ENCODE assay signal across 7 mouse cellular contexts in genomic region chr4:129048501-129049305, GRCm38 (mm10). TPM values are rescaled to one million over a fixed set of nuclear protein-coding genes. Genes with fewer than 3 reads are reported as not detected.
DNase-seq lines count a peak whose midpoint lies in the region; ATAC-seq lines count a peak whose summit lies in the region.

No protein-coding gene starts in this region.

- no peaks in the 10 kb centered on the region for H3K36me3 ChIP-seq in hindbrain, embryonic 12.5 days
- no peaks in the 10 kb centered on the region for H3K36me3 ChIP-seq in macrophage (ENCODE audit: inconsistent target)

- H3K4me1 ChIP-seq in hindbrain, embryonic 12.5 days: peaks cover 18% of the 10 kb centered on the region

- peak; percentile 17 for ATAC-seq in activated CD4-positive, CD25-positive, alpha-beta regulatory T cell, adult 4 months
- ATAC-seq in frontal cortex, adult (ENCODE audit: low TSS enrichment): peak; percentile 50
- ATAC-seq in hindbrain, embryonic 12.5 days (ENCODE audit: low FRiP score): peak; percentile 94

- H3K4me2 ChIP-seq in hindbrain, embryonic 12.5 days (replicated peaks): peak overlapping the region; percentile 92

- H3K4me3 ChIP-seq in hindbrain, embryonic 12.5 days: peak overlapping the region; percentile 47
- H3K4me3 ChIP-seq in macrophage (ENCODE audit: inconsistent target): peak overlapping the region; percentile 33

- no peaks in the 10 kb centered on the region for H3K9me3 ChIP-seq in hindbrain, embryonic 12.5 days (replicated peaks)

- peaks cover 41% of the 10 kb centered on the region for H3K27me3 ChIP-seq in hindbrain, embryonic 12.5 days

- peak overlapping the region; percentile 75 for H3K9ac ChIP-seq in hindbrain, embryonic 12.5 days

- H3K79me2 ChIP-seq in macrophage (ENCODE audit: inconsistent target): no peaks in the 10 kb centered on the region

- whole genome bisulfite sequencing in hindbrain, embryonic 12.5 days: under 1% methylated on average over 40 of the region's 52 CpGs
- 4% methylated on average over 52 of the region's 52 CpGs for WGBS in macrophage (ENCODE audit: missing documents)

- H3K27ac ChIP-seq in hindbrain, embryonic 12.5 days: peak overlapping the region; percentile 96
- no peak overlapping the region for H3K27ac ChIP-seq in macrophage

- peak; percentile 88 to 90 for DNase-seq in cerebellum, adult 18-20 months
- peak; percentile 73 to 80 for DNase-seq in left cerebral cortex, adult 9 months (ENCODE audit: low spot score in 2 of 2)
- peak; percentile 87 for DNase-seq in right cerebral cortex, adult 18-20 months

RNA-seq across cellular contexts. Expression of gene Rnf19b, which starts 9.4 kb away (rescaled TPM):
- polyA plus RNA-seq in activated CD4-positive, CD25-positive, alpha-beta regulatory T cell, adult 4 months (2017; shearing (Covaris generic)): 10 to 100 TPM; 18.9 TPM
- 17.7 and 20.4 TPM in 2 replicates for polyA plus RNA-seq in hindbrain, embryonic 12.5 days (2016; fragmentation: Nextera tagmentation; extraction: Ambion mirVana)
- total RNA-seq in macrophage (2018; cell fraction: chromatin; rRNA removed): 100 to 1,000 TPM in 23 of 26 experiments, 10 to 100 TPM in 3; 43.8 to 854 (median 239) TPM
- total RNA-seq in macrophage (2018; cell fraction: cytosol; rRNA removed): 100 to 1,000 TPM in 21 of 26 experiments, 10 to 100 TPM in 5; 61.2 to 599 (median 214) TPM
- 100 to 1,000 TPM in 23 of 26 experiments, 10 to 100 TPM in 3; 42.1 to 649 (median 369) TPM for total RNA-seq in macrophage (2018; cell fraction: nucleus; rRNA removed)
- polyA plus RNA-seq in macrophage (2018): 46.8 to 75.4 TPM (median 72.8 TPM) in 3 replicates

RNA-seq across cellular contexts. Expression of gene Tmem54, which starts 56.6 kb away (rescaled TPM):
- polyA plus RNA-seq in activated CD4-positive, CD25-positive, alpha-beta regulatory T cell, adult 4 months (2017; shearing (Covaris generic)): not detected
- polyA plus RNA-seq in hindbrain, embryonic 12.5 days (2016; fragmentation: Nextera tagmentation; extraction: Ambion mirVana): 1.1 and 1.7 TPM in 2 replicates
- total RNA-seq in macrophage (2018; cell fraction: chromatin; rRNA removed): under 1 TPM in 1 of 26 experiments, not detected in 25; 0.62 TPM
- total RNA-seq in macrophage (2018; cell fraction: cytosol; rRNA removed): not detected
- total RNA-seq in macrophage (2018; cell fraction: nucleus; rRNA removed): 1 to 10 TPM in 3 of 26 experiments, not detected in 23; 1.4 to 5.0 (median 1.6) TPM
- polyA plus RNA-seq in macrophage (2018): not detected in 3 replicates

RNA-seq across cellular contexts. Expression of gene Ak2, which starts 56.9 kb away (rescaled TPM):
- 100 to 1,000 TPM in 1 of 2 experiments, 10 to 100 TPM in 1; 62.4 to 108 TPM for polyA plus RNA-seq in activated CD4-positive, CD25-positive, alpha-beta regulatory T cell, adult 4 months (2017; shearing (Covaris generic))
- polyA plus RNA-seq in hindbrain, embryonic 12.5 days (2016; fragmentation: Nextera tagmentation; extraction: Ambion mirVana): 122 and 128 TPM in 2 replicates
- total RNA-seq in macrophage (2018; cell fraction: chromatin; rRNA removed): 100 to 1,000 TPM in 1 of 26 experiments, 10 to 100 TPM in 25; 36.7 to 102 (median 78.7) TPM
- total RNA-seq in macrophage (2018; cell fraction: cytosol; rRNA removed): 100 to 1,000 TPM in 4 of 26 experiments, 10 to 100 TPM in 22; 56.1 to 106 (median 81.4) TPM
- total RNA-seq in macrophage (2018; cell fraction: nucleus; rRNA removed): 100 to 1,000 TPM in 2 of 26 experiments, 10 to 100 TPM in 24; 53.5 to 105 (median 79.1) TPM
- 63.1 to 68.1 TPM (median 64.7 TPM) in 3 replicates for polyA plus RNA-seq in macrophage (2018)

Comparison
In these comparisons a context has a peak if more than half of its experiments do, and no peak if none do; other contexts are left out.
1. ATAC-seq: peak in every context shown above with its lines; median percentile 94 in hindbrain, embryonic 12.5 days; 50 in frontal cortex, adult; 17 in activated CD4-positive, CD25-positive, alpha-beta regulatory T cell, adult 4 months.